Mouse (Mus musculus): ENCODE measurements at regions not wholly inside any gene's neighbourhood (a gene's known extent, or its start where the extent isn't known, plus 50 kb on each side); places are given as distances from the start of the nearest gene placed in this dataset.

DNA sequence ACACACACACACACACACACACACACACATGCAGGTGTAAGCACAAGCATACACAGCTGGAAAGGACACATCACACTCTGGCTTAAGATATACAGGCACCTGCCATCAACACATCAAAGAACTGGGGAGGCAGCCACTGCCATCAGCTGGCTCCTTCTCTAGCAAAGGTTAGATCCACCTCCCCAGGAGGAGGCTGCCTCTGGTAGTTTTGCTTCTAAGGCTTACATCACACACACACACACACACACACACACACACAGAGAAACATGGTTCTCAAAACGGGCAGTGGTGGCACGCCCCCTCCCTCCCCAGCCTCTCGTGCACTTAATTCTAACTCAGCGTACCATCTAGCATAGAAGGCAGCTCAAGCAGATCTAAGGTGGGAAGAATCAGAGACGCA lies 126.9 kb upstream of the Zdhhc25 start:
- TF ChIP-seq EP300 (IDR thresholded peaks at IDR 0.05; ENCODE audit: insufficient read depth, low read depth, low read length) (no peak), CTCF (IDR thresholded peaks at IDR 0.05) (no peak)

Data from heart, adult 2 months (tissue).